Comparison of ENCODE assay signal across 8 mouse cellular contexts in the genomic region with DNA sequence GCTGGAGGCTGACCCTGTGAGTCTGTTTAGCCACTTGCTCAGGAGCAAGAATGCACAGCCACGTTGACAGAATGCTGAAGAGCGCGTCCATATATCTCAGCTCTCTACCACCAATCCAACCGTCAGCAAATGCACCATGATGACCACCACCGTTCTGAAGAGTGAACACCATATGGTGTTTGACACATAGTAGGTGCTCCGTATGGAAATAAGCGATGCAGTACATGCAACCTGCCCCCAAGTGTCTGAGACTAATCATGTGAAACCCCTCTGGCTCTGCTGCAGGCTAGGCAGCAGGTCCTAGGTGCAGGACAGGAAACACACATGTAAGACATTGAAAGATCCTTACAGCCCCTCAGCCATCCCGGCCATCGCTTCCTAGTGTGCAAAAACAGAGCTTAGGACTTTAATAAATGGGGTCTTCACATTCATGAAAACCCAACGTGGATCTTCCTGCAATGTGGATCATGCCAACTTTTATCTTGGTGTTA. TPM values are rescaled to one million over a fixed set of nuclear protein-coding genes. Genes with fewer than 3 reads are reported as not detected.
DNase-seq lines count a peak whose midpoint lies in the region; ATAC-seq lines count a peak whose summit lies in the region.

No protein-coding gene starts in this region.

- peak; percentile 45 for DNase-seq in cerebellum, adult 11-12 months
- no peak for DNase-seq in cerebellum, postnatal 36 days
- peak; percentile 20 for DNase-seq in A20 (ENCODE audit: low read depth, low spot score)
- DNase-seq in right cerebral cortex, postnatal 25 days: no peak
- DNase-seq in thymus, postnatal 4 days: no peak
- no peak for DNase-seq in right cerebral cortex, postnatal 36 days (ENCODE audit: low spot score in 2 of 2)

- H3K27me3 ChIP-seq in heart, embryonic 12.5 days (replicated peaks): 0 out of 2 replicates have a peak, but pooled peaks cover 4% of the 10 kb centered on the region
- peaks cover 55% of the 10 kb centered on the region for H3K27me3 ChIP-seq in liver, embryonic 15.5 days

- H3K9me3 ChIP-seq in heart, embryonic 12.5 days (replicated peaks): no peaks in the 10 kb centered on the region
- H3K9me3 ChIP-seq in liver, embryonic 15.5 days (replicated peaks): no peaks in the 10 kb centered on the region

- H3K4me3 ChIP-seq in heart, embryonic 12.5 days: peak overlapping the region; percentile 69
- no peak overlapping the region; the same call in 1 of the 2 replicates for H3K4me3 ChIP-seq in liver, embryonic 15.5 days (replicated peaks)

- ATAC-seq in heart, embryonic 12.5 days (ENCODE audit: insufficient number of reproducible peaks, low FRiP score): no peak
- no peak for ATAC-seq in liver, embryonic 15.5 days (ENCODE audit: insufficient read depth)

- H3K9ac ChIP-seq in heart, embryonic 12.5 days: peak overlapping the region; percentile 60
- H3K9ac ChIP-seq in liver, embryonic 15.5 days: no peak overlapping the region

- H3K36me3 ChIP-seq in heart, embryonic 12.5 days: peaks cover 36% of the 10 kb centered on the region
- H3K36me3 ChIP-seq in liver, embryonic 15.5 days (replicated peaks): no peaks in the 10 kb centered on the region

- H3K4me1 ChIP-seq in heart, embryonic 12.5 days (replicated peaks): peaks cover 26% of the 10 kb centered on the region
- peaks cover 31% of the 10 kb centered on the region for H3K4me1 ChIP-seq in liver, embryonic 15.5 days (replicated peaks)

- peak overlapping the region; percentile 70 for H3K4me2 ChIP-seq in heart, embryonic 12.5 days
- H3K4me2 ChIP-seq in liver, embryonic 15.5 days: peak overlapping the region; percentile 94

- 51% methylated on average over 10 of the region's 10 CpGs for WGBS in heart, embryonic 12.5 days
- WGBS in liver, embryonic 15.5 days (ENCODE audit: insufficient replicate concordance): 32% methylated on average over 10 of the region's 10 CpGs

- peak overlapping the region; percentile 93 for H3K27ac ChIP-seq in heart, embryonic 12.5 days (ENCODE audit: poor library complexity, severe bottlenecking)
- H3K27ac ChIP-seq in liver, embryonic 15.5 days (replicated peaks): no peak overlapping the region

RNA-seq across cellular contexts. Expression of gene Cfap97d1, which starts 0.6 kb away (rescaled TPM):
- not detected in 2 replicates for polyA plus RNA-seq in heart, embryonic 12.5 days (2016; fragmentation: Nextera tagmentation; extraction: Ambion mirVana)
- not detected in 2 replicates for polyA plus RNA-seq in liver, embryonic 15.5 days (2015; fragmentation: Nextera tagmentation; extraction: Ambion mirVana)

RNA-seq across cellular contexts. Expression of gene Dusp3, which starts 3.3 kb away (rescaled TPM):
- 53.7 and 54.9 TPM in 2 replicates for polyA plus RNA-seq in heart, embryonic 12.5 days (2016; fragmentation: Nextera tagmentation; extraction: Ambion mirVana)
- polyA plus RNA-seq in liver, embryonic 15.5 days (2015; fragmentation: Nextera tagmentation; extraction: Ambion mirVana): 7.8 and 8.0 TPM in 2 replicates

RNA-seq across cellular contexts. Expression of gene Sost, which starts 16.7 kb away (rescaled TPM):
- polyA plus RNA-seq in heart, embryonic 12.5 days (2016; fragmentation: Nextera tagmentation; extraction: Ambion mirVana): 0.77 and 1.6 TPM in 2 replicates
- polyA plus RNA-seq in liver, embryonic 15.5 days (2015; fragmentation: Nextera tagmentation; extraction: Ambion mirVana): 0.07 TPM in 2 replicates

RNA-seq across cellular contexts. Expression of gene Mpp3, which starts 44.8 kb away (rescaled TPM):
- polyA plus RNA-seq in heart, embryonic 12.5 days (2016; fragmentation: Nextera tagmentation; extraction: Ambion mirVana): 4.1 and 4.5 TPM in 2 replicates
- polyA plus RNA-seq in liver, embryonic 15.5 days (2015; fragmentation: Nextera tagmentation; extraction: Ambion mirVana): 0.24 and 0.53 TPM in 2 replicates

RNA-seq across cellular contexts. Expression of gene Cd300lg, which starts 57.8 kb away (rescaled TPM):
- 1.6 and 1.9 TPM in 2 replicates for polyA plus RNA-seq in heart, embryonic 12.5 days (2016; fragmentation: Nextera tagmentation; extraction: Ambion mirVana)
- polyA plus RNA-seq in liver, embryonic 15.5 days (2015; fragmentation: Nextera tagmentation; extraction: Ambion mirVana): 0.69 and 0.82 TPM in 2 replicates

Comparison
In these comparisons a context has a peak if more than half of its experiments do, and no peak if none do; other contexts are left out.
1. DNase-seq: peak in cerebellum, adult 11-12 months (single experiment) and A20 (single experiment); none in cerebellum, postnatal 36 days (0 of 2), right cerebral cortex, postnatal 25 days (single experiment), thymus, postnatal 4 days (single experiment) and right cerebral cortex, postnatal 36 days (0 of 2).